Mouse (Mus musculus): ENCODE results near the gene Wfdc9.

- TF ChIP-seq CTCF (IDR thresholded peaks at IDR 0.05; ENCODE audit: insufficient read depth, low read length) (no peak), POLR2A (IDR thresholded peaks at IDR 0.05; ENCODE audit: borderline replicate concordance, extremely low read depth, low read depth, low read length) (no peak)
Observed at GRCm38 (mm10) chr2:164701761-164702160, 45.4 kb upstream of the Wfdc9 start.

Data from lung, adult 2 months (tissue).